Mouse (Mus musculus) thymus, adult 2 months (tissue): ENCODE measurements around the gene Pced1b. TPM values are rescaled to one million over a fixed set of nuclear protein-coding genes. Genes with fewer than 3 reads are reported as not detected.

ENCODE experiments used
- DNase-seq: peaks from one replicate; pipeline ENCODE4 v3.0.0; 2021
- H3K27ac ChIP-seq: fragments of 200-500 bp; 2 replicates; pipeline ENCODE4 v1.5.1; 2012; ENCODE audit warnings: low read length, control low read depth; ENCODE audit not compliant: control insufficient read depth, insufficient read depth
- H3K27me3 ChIP-seq: fragments of 200-500 bp; 2 replicates; pipeline ENCODE4 v1.6.1; 2012; ENCODE audit warnings: mild to moderate bottlenecking, low read length, moderate library complexity, mixed read lengths; ENCODE audit not compliant: control insufficient read depth, insufficient read depth
- H3K36me3 ChIP-seq: fragments of 200-500 bp; 2 replicates; pipeline ENCODE4 v1.6.1; 2012; ENCODE audit warnings: mild to moderate bottlenecking, low read length, moderate library complexity; ENCODE audit not compliant: control insufficient read depth, insufficient read depth
- H3K4me1 ChIP-seq: fragments of 200-500 bp; replicated peaks from 2 replicates; pipeline ENCODE4 v1.6.1; 2012; ENCODE audit warnings: low read length; ENCODE audit not compliant: control insufficient read depth, insufficient read depth
- H3K4me3 ChIP-seq: fragments of 200-500 bp; 2 replicates; pipeline ENCODE4 v1.5.1; 2012; ENCODE audit warnings: mild to moderate bottlenecking, low read length, control low read depth, moderate library complexity; ENCODE audit not compliant: control insufficient read depth, insufficient read depth
- CTCF ChIP-seq: fragments of 200-500 bp; IDR thresholded peaks from 2 replicates; pipeline ENCODE4 v1.5.1; 2012; ENCODE audit warnings: mild to moderate bottlenecking, control low read depth, low read length, moderate library complexity, borderline replicate concordance; ENCODE audit not compliant: control insufficient read depth, poor library complexity, insufficient read depth; ENCODE audit errors: extremely low read depth
- POLR2A ChIP-seq: fragments of 200-500 bp; IDR thresholded peaks from 2 replicates; pipeline ENCODE4 v1.6.1; 2012; ENCODE audit warnings: mild to moderate bottlenecking, low read length, control low read depth, moderate library complexity; ENCODE audit not compliant: control insufficient read depth, poor library complexity, insufficient read depth; ENCODE audit errors: extremely low read depth
- WGBS: fragments of 180-500 bp; shearing (Covaris S2); methylation state at CpG from one replicate; pipeline ENCODE4 v1.1.7; 2018; 5-methylcytosine and 5-hydroxymethylcytosine counted together
- polyA plus RNA-seq: library from polyadenylated mRNA; depleted of rRNA; stranded (reverse); fragments of >200 nt; gene quantifications from 2 replicates; pipeline ENCODE4 v1.2.3, GENCODE M21; 2012

Pced1b gene
- polyA plus RNA-seq, 1 experiment, result 26.7 TPM

DNA sequence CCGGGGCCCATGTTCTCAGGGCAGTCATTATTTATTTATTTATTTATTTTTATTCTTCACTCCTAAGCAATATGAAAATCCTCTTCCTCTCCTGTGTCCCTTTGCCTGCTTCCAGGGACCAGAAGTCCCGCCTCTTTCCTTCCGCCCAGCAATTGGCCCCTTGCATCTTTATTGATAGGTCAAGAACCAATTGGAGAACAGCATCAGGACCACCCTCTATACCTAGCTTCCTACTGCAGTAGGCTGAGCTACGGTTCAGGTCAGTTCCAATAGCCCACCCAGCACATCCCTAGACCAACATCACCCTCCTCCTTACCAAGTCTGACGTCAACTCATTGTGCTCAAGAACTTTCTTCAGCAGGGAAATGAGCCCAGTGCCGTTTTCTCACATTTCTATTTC lies 99.0 kb downstream of the Pced1b start:
- TF ChIP-seq CTCF, result no peak
- no peak for TF ChIP-seq POLR2A
- Histone ChIP-seq H3K27me3 (no peaks in the 10 kb centered on the region), H3K4me1 (peaks cover 15% of the 10 kb centered on the region), H3K4me3 (no peak overlapping the region), H3K27ac (no peak overlapping the region), H3K36me3 (no peaks in the 10 kb centered on the region)
- WGBS, result 97% methylated on average over 6 of the region's 6 CpGs
- no peak for DNase-seq

DNA sequence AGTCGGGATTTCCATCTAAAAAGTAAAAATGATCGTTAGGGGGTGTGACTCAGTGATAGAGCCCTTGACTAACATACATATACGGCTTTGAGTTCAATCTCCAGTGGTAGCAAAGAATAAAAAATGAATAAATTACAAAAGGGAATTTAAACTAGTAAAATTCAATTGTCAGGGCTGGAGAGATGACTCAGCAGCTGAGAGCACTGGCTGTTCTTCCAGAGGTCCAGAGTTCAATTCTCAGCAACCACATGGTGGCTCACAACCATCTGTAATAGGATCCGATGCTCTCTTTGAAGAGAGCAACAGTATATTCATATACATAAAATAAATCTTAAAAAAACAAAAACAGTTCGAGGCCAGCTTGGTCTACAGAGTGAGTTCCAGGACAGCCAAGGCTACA lies 99.5 kb downstream of the Pced1b start:
- H3K27ac ChIP-seq, result no peak overlapping the region
- H3K36me3 ChIP-seq, result no peaks in the 10 kb centered on the region
- no peaks in the 10 kb centered on the region for H3K27me3 ChIP-seq
- no peak for DNase-seq
- peaks cover 17% of the 10 kb centered on the region for H3K4me1 ChIP-seq
- TF ChIP-seq POLR2A (no peak), CTCF (no peak)
- 94% methylated on average over 5 of the region's 5 CpGs for WGBS
- H3K4me3 ChIP-seq, result no peak overlapping the region

DNA sequence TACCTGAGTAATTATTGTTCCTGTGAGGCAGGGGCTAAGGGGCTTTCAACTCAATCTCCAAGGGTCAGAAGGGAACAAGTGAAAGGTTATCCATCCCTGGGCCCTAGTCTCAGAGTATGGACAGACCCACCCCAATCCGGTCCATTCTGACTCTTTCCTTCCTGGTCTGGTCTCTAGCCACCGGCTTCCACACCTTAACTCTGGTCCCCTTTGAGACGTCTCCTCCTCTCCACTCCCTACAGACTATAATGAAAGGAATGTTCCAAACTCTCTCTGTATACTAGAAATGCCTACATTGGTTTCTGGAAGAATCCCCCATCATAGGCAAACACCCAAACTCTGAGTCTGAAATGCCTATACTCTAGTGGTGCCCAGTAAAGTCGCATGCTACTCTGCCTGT lies 100.0 kb downstream of the Pced1b start:
- DNase-seq, result no peak
- Histone ChIP-seq H3K27ac (no peak overlapping the region), H3K36me3 (no peaks in the 10 kb centered on the region), H3K27me3 (no peaks in the 10 kb centered on the region), H3K4me3 (no peak overlapping the region), H3K4me1 (peaks cover 17% of the 10 kb centered on the region)
- TF ChIP-seq CTCF, result no peak
- no peak for TF ChIP-seq POLR2A
- 95% methylated on average over 4 of the region's 4 CpGs for WGBS

DNA sequence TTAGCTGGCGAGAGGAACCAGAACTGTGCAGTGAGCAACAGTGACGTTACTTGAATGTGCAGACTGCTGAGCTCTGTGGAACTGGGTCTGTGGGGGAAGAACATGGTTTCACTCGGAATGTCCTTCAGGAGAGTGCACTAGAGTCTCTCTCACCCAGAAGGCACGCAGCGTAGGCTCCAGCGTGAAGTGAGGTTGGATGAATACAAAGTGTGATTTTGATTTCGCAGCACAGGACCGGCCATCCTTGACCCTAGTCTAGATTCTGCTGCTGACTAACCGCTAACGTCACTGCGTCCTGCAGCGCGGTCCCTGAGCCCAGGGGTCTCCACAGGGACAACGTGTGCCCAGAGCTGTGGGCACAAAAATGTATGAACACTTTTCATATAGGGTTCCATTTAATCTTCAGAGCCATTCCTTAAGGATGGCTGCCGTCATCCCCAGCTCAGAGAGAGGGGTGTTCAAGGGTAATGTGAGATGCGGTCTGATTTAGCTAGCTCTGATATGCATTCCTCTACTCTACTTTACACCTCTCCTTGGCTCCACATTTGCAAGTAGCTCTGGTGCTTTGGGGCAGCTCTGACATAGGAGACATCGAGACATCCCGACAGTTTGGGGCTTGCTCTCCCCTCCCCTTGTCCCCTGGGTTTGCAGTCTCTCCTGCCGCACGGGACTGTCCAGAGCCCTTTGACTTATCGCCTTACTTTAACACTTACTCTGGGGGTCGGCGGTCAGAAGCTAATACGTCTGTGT lies 101.8 kb downstream of the Pced1b start:
- DNase-seq, result no peak
- WGBS, result 91% methylated on average over 24 of the region's 24 CpGs

DNA sequence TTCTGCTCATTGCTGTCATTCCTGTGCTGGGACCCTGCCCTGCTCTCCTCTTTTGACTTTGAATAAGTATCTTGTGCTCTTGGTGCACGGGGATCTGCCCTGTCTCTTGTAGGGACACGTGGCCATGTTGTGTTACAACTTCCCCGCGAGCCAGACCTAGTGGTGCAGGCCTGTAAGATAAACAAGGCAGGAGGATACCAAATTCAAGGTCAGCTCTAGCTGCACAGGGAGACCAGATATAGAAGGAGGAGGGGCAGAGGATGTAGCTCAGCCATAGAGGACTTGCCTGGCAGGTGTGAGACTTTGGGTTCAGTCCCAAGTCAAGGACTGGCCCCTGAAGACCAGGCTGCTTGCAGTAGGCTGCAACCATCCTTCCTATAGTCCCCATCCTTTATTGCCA lies 103.6 kb downstream of the Pced1b start:
- no peak overlapping the region for H3K4me3 ChIP-seq
- H3K36me3 ChIP-seq, result no peaks in the 10 kb centered on the region
- WGBS, result 93% methylated on average over 4 of the region's 4 CpGs
- no peaks in the 10 kb centered on the region for H3K27me3 ChIP-seq
- TF ChIP-seq POLR2A, result no peak
- no peak for TF ChIP-seq CTCF
- DNase-seq, result no peak
- H3K27ac ChIP-seq, result no peak overlapping the region
- H3K4me1 ChIP-seq, result peaks cover 7% of the 10 kb centered on the region

More for the DNA sequence above, 101.8 kb downstream of the Pced1b start:
- no peak overlapping the region for H3K4me3 ChIP-seq
- no peak overlapping the region for H3K27ac ChIP-seq
- H3K4me1 ChIP-seq, result peaks cover 7% of the 10 kb centered on the region
- no peak for TF ChIP-seq POLR2A
- no peak for TF ChIP-seq CTCF
- H3K27me3 ChIP-seq, result no peaks in the 10 kb centered on the region
- no peaks in the 10 kb centered on the region for H3K36me3 ChIP-seq

DNA sequence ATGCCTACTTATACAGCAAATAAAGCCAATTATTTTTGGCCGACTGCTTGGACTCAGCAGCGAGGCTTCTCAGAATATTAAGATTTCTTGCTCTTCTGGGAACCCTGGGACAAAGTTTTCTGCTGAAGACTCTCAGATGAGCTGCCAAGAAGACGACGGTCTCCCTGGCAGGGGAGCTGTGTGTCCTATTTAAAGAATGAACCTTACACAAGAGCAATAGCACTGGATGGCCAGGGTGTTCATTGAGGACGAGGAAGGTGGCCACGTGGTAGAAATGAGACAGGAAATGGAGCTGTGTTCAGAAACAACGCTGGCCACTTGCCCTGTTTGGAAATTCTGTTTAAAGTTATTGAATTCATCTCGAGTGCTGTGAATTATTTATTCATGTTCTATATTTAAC lies 104.1 kb downstream of the Pced1b start:
- Histone ChIP-seq H3K27me3 (no peaks in the 10 kb centered on the region), H3K36me3 (no peaks in the 10 kb centered on the region), H3K4me3 (no peak overlapping the region), H3K4me1 (peaks cover 10% of the 10 kb centered on the region), H3K27ac (no peak overlapping the region; the same call in 1 of the 2 replicates)
- no peak for TF ChIP-seq POLR2A
- TF ChIP-seq CTCF, result no peak
- DNase-seq, result no peak
- WGBS, result 56% methylated on average over 8 of the region's 8 CpGs

DNA sequence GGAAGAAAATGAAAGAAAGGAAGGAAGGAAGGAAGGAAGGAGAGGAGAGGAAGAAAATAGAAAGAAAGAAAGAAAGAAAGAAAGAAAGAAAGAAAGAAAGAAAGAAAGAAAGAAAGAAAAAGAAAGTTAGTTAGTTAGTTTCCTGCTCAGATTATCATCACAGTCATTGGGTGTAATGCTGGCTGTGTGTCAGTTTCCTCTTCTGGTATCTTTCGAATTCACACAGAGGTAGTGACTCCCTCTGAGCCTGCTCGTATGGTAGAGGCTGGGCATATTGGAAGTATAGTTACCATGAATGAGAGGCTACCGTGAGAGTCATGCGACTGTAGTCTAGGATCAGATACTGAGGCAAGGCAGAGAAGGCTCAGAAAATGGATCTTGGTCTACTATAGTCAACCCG lies 104.8 kb downstream of the Pced1b start:
- H3K4me3 ChIP-seq, result no peak overlapping the region
- WGBS, result 80% methylated on average over 5 of the region's 5 CpGs
- H3K36me3 ChIP-seq, result no peaks in the 10 kb centered on the region
- DNase-seq, result no peak
- no peaks in the 10 kb centered on the region for H3K27me3 ChIP-seq
- no peak overlapping the region for H3K27ac ChIP-seq
- no peak for TF ChIP-seq CTCF
- TF ChIP-seq POLR2A, result no peak
- H3K4me1 ChIP-seq, result peaks cover 10% of the 10 kb centered on the region
